Mouse (Mus musculus) MEL (cell line): ENCODE data around the gene Tia1. TPM values are rescaled to one million over a fixed set of nuclear protein-coding genes. Genes with fewer than 3 reads are reported as not detected.

Experiments
- DNase-seq: peaks from one replicate; pipeline ENCODE4 v3.0.0; 2011; ENCODE audit warnings: low read depth, low spot score
- H3K27ac ChIP-seq: 2 replicates; pipeline ENCODE4 v1.5.1; 2012; ENCODE audit warnings: low read depth, mild to moderate bottlenecking, control low read depth, low read length, moderate library complexity; ENCODE audit not compliant: control insufficient read depth
- H3K27me3 ChIP-seq, 2 experiments: fragments of 150-350 bp in 1 of 2; sonication (generic) in 1 of 2; 2 replicates each; pipeline ENCODE4 v1.6.1; 2012; ENCODE audit warnings: low read length in 2 of 2, mild to moderate bottlenecking in 2 of 2, improper control_type of control experiment in 1 of 2, moderate library complexity in 1 of 2; ENCODE audit not compliant: insufficient read depth in 2 of 2, control insufficient read depth in 1 of 2
- H3K36me3 ChIP-seq, 2 experiments: 2 replicates each; pipeline ENCODE4 v1.6.1; 2012 to 2014; ENCODE audit warnings: low read length in 2 of 2, improper control_type of control experiment in 1 of 2, inconsistent platforms in 1 of 2, mild to moderate bottlenecking in 1 of 2; ENCODE audit not compliant: insufficient read depth in 2 of 2, control insufficient read depth in 1 of 2
- H3K4me1 ChIP-seq, 2 experiments: fragments of 150-350 bp in 1 of 2; sonication (generic) in 1 of 2; 2 replicates each; pipeline ENCODE4 v1.6.1; 2012; ENCODE audit warnings: low read length in 2 of 2, improper control_type of control experiment in 1 of 2, mild to moderate bottlenecking in 1 of 2; ENCODE audit not compliant: insufficient read depth in 2 of 2, control insufficient read depth in 1 of 2
- H3K4me3 ChIP-seq, 2 experiments: fragments of 150-350 bp in 1 of 2; sonication (generic) in 1 of 2; 2 replicates each; pipeline ENCODE4 v1.5.1; 2012; ENCODE audit warnings: low read depth in 2 of 2, low read length in 2 of 2, mild to moderate bottlenecking in 2 of 2, moderate library complexity in 2 of 2, control low read depth in 1 of 2, improper control_type of control experiment in 1 of 2; ENCODE audit not compliant: control insufficient read depth in 1 of 2, insufficient read depth in 1 of 2
- H3K79me2 ChIP-seq: 2 replicates; pipeline ENCODE4 v1.6.1; 2012; ENCODE audit warnings: mild to moderate bottlenecking, low read length, moderate library complexity; ENCODE audit not compliant: control insufficient read depth, poor library complexity, insufficient read depth
- H3K9ac ChIP-seq: 2 replicates; pipeline ENCODE4 v1.6.1; 2012; ENCODE audit warnings: low read depth, mild to moderate bottlenecking, control low read depth, low read length, moderate library complexity; ENCODE audit not compliant: control insufficient read depth, poor library complexity, severe bottlenecking
- H3K9me3 ChIP-seq: fragments of 150-350 bp; sonication (generic); replicated peaks from 2 replicates; pipeline ENCODE4 v1.6.1; 2012; ENCODE audit warnings: mild to moderate bottlenecking, low read length, improper control_type of control experiment, moderate library complexity; ENCODE audit not compliant: insufficient read depth
- BHLHE40 ChIP-seq: IDR thresholded peaks from 2 replicates; pipeline ENCODE4 v1.6.1; 2012; ENCODE audit warnings: low read depth, mild to moderate bottlenecking, inconsistent platforms, low read length, improper control_type of control experiment, borderline replicate concordance
- CHD1 ChIP-seq: IDR thresholded peaks from 2 replicates; pipeline ENCODE4 v1.6.1; 2012; ENCODE audit warnings: low read depth, mild to moderate bottlenecking, inconsistent platforms, low read length, improper control_type of control experiment
- CHD2 ChIP-seq: IDR thresholded peaks from 2 replicates; pipeline ENCODE4 v1.6.1; 2011; ENCODE audit warnings: low read length, improper control_type of control experiment
- CTCF ChIP-seq, 3 experiments: IDR thresholded peaks in 2 of 3; conservative IDR thresholded peaks in 1 of 3; 2 replicates each; pipeline ENCODE4 v1.5.1; 2011 to 2012; ENCODE audit warnings: low read length in 3 of 3, low read depth in 2 of 3, mild to moderate bottlenecking in 2 of 3, improper control_type of control experiment in 1 of 3, inconsistent platforms in 1 of 3, mixed read lengths in 1 of 3, moderate library complexity in 1 of 3; ENCODE audit not compliant: control insufficient read depth in 1 of 3, insufficient read depth in 1 of 3, poor library complexity in 1 of 3, severe bottlenecking in 1 of 3
- E2F4 ChIP-seq: IDR thresholded peaks from 2 replicates; pipeline ENCODE4 v1.6.1; 2011; ENCODE audit warnings: low read depth, low read length, improper control_type of control experiment, borderline replicate concordance
- EP300 ChIP-seq, 2 experiments: IDR thresholded peaks; 2 replicates each; pipeline ENCODE4 v1.6.1; 2011; ENCODE audit warnings: improper control_type of control experiment in 2 of 2, low read length in 2 of 2, low read depth in 1 of 2, mild to moderate bottlenecking in 1 of 2
- ETS1 ChIP-seq: IDR thresholded peaks from 2 replicates; pipeline ENCODE4 v1.6.1; 2012; ENCODE audit warnings: low read depth, mild to moderate bottlenecking, inconsistent platforms, low read length, improper control_type of control experiment, moderate library complexity
- GATA1 ChIP-seq: IDR thresholded peaks from 2 replicates; pipeline ENCODE4 v1.6.1; 2011; ENCODE audit warnings: low read depth, low read length, improper control_type of control experiment
- KAT2A ChIP-seq: conservative IDR thresholded peaks from 2 replicates; pipeline ENCODE4 v1.6.1; 2012; ENCODE audit warnings: low read depth, low read length, improper control_type of control experiment, inconsistent platforms
- MAFK ChIP-seq: IDR thresholded peaks from 2 replicates; pipeline ENCODE4 v1.6.1; 2011; ENCODE audit warnings: low read depth, mild to moderate bottlenecking, low read length, improper control_type of control experiment, borderline replicate concordance
- MAZ ChIP-seq: IDR thresholded peaks from 2 replicates; pipeline ENCODE4 v1.6.1; 2012; ENCODE audit warnings: low read depth, mild to moderate bottlenecking, inconsistent platforms, low read length, improper control_type of control experiment
- MEF2A ChIP-seq: IDR thresholded peaks from 2 replicates; pipeline ENCODE4 v1.6.1; 2014; ENCODE audit warnings: low read depth, mild to moderate bottlenecking, inconsistent platforms, low read length, improper control_type of control experiment; ENCODE audit not compliant: poor library complexity, insufficient replicate concordance, severe bottlenecking; ENCODE audit errors: extremely low read depth
- MYB ChIP-seq: IDR thresholded peaks from 2 replicates; pipeline ENCODE4 v1.6.1; 2011; ENCODE audit warnings: mild to moderate bottlenecking, low read depth, low read length, improper control_type of control experiment
- MYC ChIP-seq: IDR thresholded peaks from 2 replicates; pipeline ENCODE4 v1.6.1; 2011; ENCODE audit warnings: low read depth, mild to moderate bottlenecking, low read length, improper control_type of control experiment, moderate library complexity
- NRF1 ChIP-seq: IDR thresholded peaks from 2 replicates; pipeline ENCODE4 v1.6.1; 2014; ENCODE audit warnings: low read depth, mild to moderate bottlenecking, inconsistent platforms, low read length, improper control_type of control experiment, moderate library complexity; ENCODE audit not compliant: poor library complexity, insufficient read depth, severe bottlenecking
- POLR2A ChIP-seq, 2 experiments: IDR thresholded peaks; 2 replicates each; pipeline ENCODE4 v1.6.1; 2011 to 2012; ENCODE audit warnings: low read length in 2 of 2, mild to moderate bottlenecking in 2 of 2, control low read depth in 1 of 2, improper control_type of control experiment in 1 of 2, low read depth in 1 of 2, moderate library complexity in 1 of 2; ENCODE audit not compliant: control insufficient read depth in 1 of 2, insufficient read depth in 1 of 2, poor library complexity in 1 of 2
- POLR2AphosphoS5 ChIP-seq: IDR thresholded peaks from 2 replicates; pipeline ENCODE4 v1.6.1; 2012; ENCODE audit warnings: low read depth, borderline replicate concordance, mild to moderate bottlenecking, inconsistent platforms, low read length, moderate library complexity, mixed read lengths
- RAD21 ChIP-seq: IDR thresholded peaks from 2 replicates; pipeline ENCODE4 v1.6.1; 2011; ENCODE audit warnings: mild to moderate bottlenecking, low read depth, low read length, improper control_type of control experiment
- SIN3A ChIP-seq: IDR thresholded peaks from 2 replicates; pipeline ENCODE4 v1.6.1; 2012; ENCODE audit warnings: low read length, improper control_type of control experiment, inconsistent platforms
- SMC3 ChIP-seq: IDR thresholded peaks from 2 replicates; pipeline ENCODE4 v1.6.1; 2011; ENCODE audit warnings: low read depth, low read length, improper control_type of control experiment
- TBP ChIP-seq: IDR thresholded peaks from 2 replicates; pipeline ENCODE4 v1.8.0; 2011; ENCODE audit warnings: low read depth, low read length, improper control_type of control experiment
- TCF12 ChIP-seq: IDR thresholded peaks from 2 replicates; pipeline ENCODE4 v1.6.1; 2014; ENCODE audit warnings: low read depth, mild to moderate bottlenecking, inconsistent platforms, low read length, improper control_type of control experiment, moderate library complexity
- UBTF ChIP-seq: IDR thresholded peaks from 2 replicates; pipeline ENCODE4 v1.6.1; 2012; ENCODE audit warnings: low read depth, mild to moderate bottlenecking, inconsistent platforms, low read length, improper control_type of control experiment, moderate library complexity, borderline replicate concordance; ENCODE audit not compliant: insufficient read depth
- USF1 ChIP-seq: IDR thresholded peaks from 2 replicates; pipeline ENCODE4 v1.6.1; 2014; ENCODE audit warnings: low read depth, mild to moderate bottlenecking, inconsistent platforms, low read length, improper control_type of control experiment, moderate library complexity
- USF2 ChIP-seq, 2 experiments: IDR thresholded peaks; 2 replicates each; pipeline ENCODE4 v1.6.1; 2011 to 2012; ENCODE audit warnings: improper control_type of control experiment in 2 of 2, low read length in 2 of 2, borderline replicate concordance in 1 of 2, inconsistent platforms in 1 of 2, low read depth in 1 of 2, mild to moderate bottlenecking in 1 of 2; ENCODE audit not compliant: insufficient read depth in 1 of 2
- ZC3H11A ChIP-seq: IDR thresholded peaks from 2 replicates; pipeline ENCODE4 v1.6.1; 2012; ENCODE audit warnings: low read depth, mild to moderate bottlenecking, inconsistent platforms, low read length, improper control_type of control experiment
- ZMIZ1 ChIP-seq: IDR thresholded peaks from 2 replicates; pipeline ENCODE4 v1.6.1; 2012; ENCODE audit warnings: low read depth, mild to moderate bottlenecking, inconsistent platforms, low read length, improper control_type of control experiment, moderate library complexity
- ZNF384 ChIP-seq: IDR thresholded peaks from 2 replicates; pipeline ENCODE4 v1.6.1; 2012; ENCODE audit warnings: low read depth, mild to moderate bottlenecking, inconsistent platforms, low read length, improper control_type of control experiment
- polyA plus RNA-seq, 2 experiments: library from polyadenylated mRNA; stranded (reverse) in 1 of 2; unstranded in 1 of 2; fragments of >175 nt in 1 of 2; fragments of >200 nt in 1 of 2; gene quantifications; 2 replicates each; pipeline versions ENCODE4 v1.2.1 to v1.2.4; 2012; ENCODE audit warnings: low replicate concordance in 2 of 2, low read depth in 1 of 2; ENCODE audit not compliant: insufficient read length in 2 of 2, insufficient read depth in 1 of 2, missing spikeins in 1 of 2
- total RNA-seq: library from RNA; depleted of rRNA; stranded (reverse); fragments of 300-350 nt; gene quantifications from 2 replicates; pipeline ENCODE4 v1.2.3, GENCODE M21; 2012

Gene Tia1
- total and polyA plus RNA-seq, 3 experiments, result 21.5 to 25.3 TPM; not detected in 1

- Histone ChIP-seq H3K27ac (peak overlapping the region; percentile 83), H3K4me3 (peak overlapping the region; percentile 64 to 70), H3K27me3 (no peaks in the 10 kb centered on the region), H3K4me1 (peaks cover 13 to 36% of the 10 kb centered on the region in 2 experiments), H3K9me3 (no peaks in the 10 kb centered on the region), H3K9ac (peak overlapping the region; percentile 85), H3K79me2 (peaks cover 6% of the 10 kb centered on the region; the same call in 1 of the 2 replicates), H3K36me3 (peaks cover 0 to 28% of the 10 kb centered on the region in 2 experiments; a peak in 3 of 4 replicates)
- TF ChIP-seq POLR2A (IDR thresholded peaks at IDR 0.05; ENCODE audit: control insufficient read depth in 1 of 2, insufficient read depth in 1 of 2, low read depth in 1 of 2, low read length in 2 of 2, poor library complexity in 1 of 2) (peak in 1 of 2 experiments; percentile 54; a peak in 1 of 4 replicates), TCF12 (no peak)
- DNase-seq, result no peak
These were observed 67.7 kb downstream of the Tia1 start for GRCm38 (mm10) chr6:86471760-86472099.

DNA sequence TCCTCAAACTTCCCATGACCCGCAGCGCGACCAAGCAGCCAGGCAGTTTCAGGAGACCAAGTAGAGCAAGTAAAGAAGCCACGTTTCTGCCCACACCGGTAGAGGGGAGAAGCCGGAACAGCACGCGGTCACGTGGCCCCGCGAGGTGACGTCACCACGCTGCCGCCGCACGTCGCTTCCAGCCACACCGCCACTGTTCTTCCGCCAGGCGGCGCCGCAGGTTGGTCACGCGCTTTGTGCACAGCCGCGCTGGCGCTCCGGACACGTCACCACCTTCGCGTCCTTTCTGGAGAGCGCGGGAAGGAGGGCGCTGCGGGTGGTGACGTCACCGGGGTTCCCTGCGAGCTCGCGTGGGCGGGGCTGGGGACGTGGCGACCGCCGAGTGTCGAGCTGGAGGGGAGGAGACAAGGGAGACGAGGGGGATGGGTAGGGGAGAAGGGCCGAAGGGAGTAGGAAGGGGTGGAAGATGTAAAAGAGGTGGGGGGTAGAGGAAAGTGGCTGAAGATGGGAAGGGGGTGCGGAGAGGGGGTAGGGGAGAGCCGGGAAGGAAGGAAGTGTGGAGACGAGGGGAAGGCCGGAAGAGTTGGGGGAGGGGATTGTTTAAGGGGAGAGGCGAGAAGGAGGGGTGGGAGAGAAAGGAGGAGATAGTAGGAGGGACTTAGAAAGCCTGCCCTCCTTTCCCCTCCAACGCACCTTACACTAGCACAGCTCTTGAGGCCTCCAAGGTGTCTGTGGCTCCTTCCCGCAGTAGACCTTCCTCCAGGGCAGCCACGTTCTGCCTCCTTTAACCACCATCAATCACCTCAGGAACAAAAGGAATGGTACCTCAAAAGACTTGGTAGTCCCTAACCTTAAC lies 68.3 kb downstream of the Tia1 start:
- DNase-seq, result peak; percentile 99
- H3K36me3 ChIP-seq, result peaks cover 0 to 28% of the 10 kb centered on the region in 2 experiments; a peak in 3 of 4 replicates
- H3K9me3 ChIP-seq, result no peaks in the 10 kb centered on the region
- H3K9ac ChIP-seq, result peak overlapping the region; percentile 85
- peak overlapping the region; percentile 83 for H3K27ac ChIP-seq
- H3K4me1 ChIP-seq, result peaks cover 13 to 36% of the 10 kb centered on the region in 2 experiments
- H3K79me2 ChIP-seq, result peaks cover 6% of the 10 kb centered on the region; the same call in 1 of the 2 replicates
- no peaks in the 10 kb centered on the region for H3K27me3 ChIP-seq
- H3K4me3 ChIP-seq, result peak overlapping the region; percentile 64 to 76
- TF ChIP-seq NRF1, result peak; percentile 92
- TF ChIP-seq CHD1, result no peak
- TF ChIP-seq POLR2AphosphoS5, result peak; percentile 83; the same call in 1 of the 2 replicates
- TF ChIP-seq MYC, result peak; percentile 96
- no peak for TF ChIP-seq MYB
- peak; percentile 94 for TF ChIP-seq MAZ
- TF ChIP-seq USF1, result peak; percentile 99
- TF ChIP-seq SIN3A, result peak; percentile 64
- peak; percentile 87 to 97 for TF ChIP-seq POLR2A (IDR thresholded peaks at IDR 0.05; ENCODE audit: control insufficient read depth in 1 of 2, insufficient read depth in 1 of 2, low read depth in 1 of 2, low read length in 2 of 2, poor library complexity in 1 of 2)
- peak in 1 of 2 experiments; percentile 33; a peak in 2 of 4 replicates for TF ChIP-seq EP300 (IDR thresholded peaks at IDR 0.05; ENCODE audit: low read depth in 1 of 2, low read length in 2 of 2)
- no peak for TF ChIP-seq MAFK
- peak; percentile 30; the same call in 1 of the 2 replicates for TF ChIP-seq ZC3H11A
- peak; percentile 66 to 91 (median 90) for TF ChIP-seq CTCF (IDR thresholded peaks at IDR 0.05 in 2 of 3, conservative IDR thresholded peaks at IDR 0.05 in 1 of 3; ENCODE audit: control insufficient read depth in 1 of 3, insufficient read depth in 1 of 3, low read depth in 2 of 3, low read length in 3 of 3, poor library complexity in 1 of 3, severe bottlenecking in 1 of 3)
- peak; percentile 96 for TF ChIP-seq ZMIZ1
- TF ChIP-seq E2F4, result peak; percentile 91
- TF ChIP-seq KAT2A, result peak; percentile 74; the same call in 1 of the 2 replicates
- peak; percentile 93 for TF ChIP-seq TBP
- peak; percentile 82 for TF ChIP-seq CHD2
- TF ChIP-seq MEF2A, result no peak
- no peak for TF ChIP-seq GATA1
- no peak for TF ChIP-seq UBTF
- TF ChIP-seq USF2 (IDR thresholded peaks at IDR 0.05; ENCODE audit: borderline replicate concordance in 1 of 2, insufficient read depth in 1 of 2, low read depth in 1 of 2, low read length in 2 of 2), result peak; percentile 79 to 95
- peak; percentile 73 for TF ChIP-seq SMC3
- peak; percentile 87 for TF ChIP-seq ETS1
- TF ChIP-seq RAD21, result peak; percentile 28
- peak; percentile 88 for TF ChIP-seq BHLHE40
- no peak for TF ChIP-seq ZNF384
